Mouse (Mus musculus) testis, adult 2 months (tissue): ENCODE data around the gene Bard1. TPM values are rescaled to one million over a fixed set of nuclear protein-coding genes. Genes with fewer than 3 reads are reported as not detected.

Experiments used
- H3K27ac ChIP-seq: fragments of 200-500 bp; 2 replicates; pipeline ENCODE4 v1.5.1; 2012; ENCODE audit warnings: low read depth, low read length; ENCODE audit not compliant: control insufficient read depth, insufficient read depth
- H3K27me3 ChIP-seq: fragments of 200-500 bp; 2 replicates; pipeline ENCODE4 v1.6.1; 2012; ENCODE audit warnings: mild to moderate bottlenecking, low read length, moderate library complexity; ENCODE audit not compliant: control insufficient read depth, insufficient read depth
- H3K36me3 ChIP-seq: fragments of 200-500 bp; 2 replicates; pipeline ENCODE4 v1.6.1; 2012; ENCODE audit warnings: mild to moderate bottlenecking, low read length; ENCODE audit not compliant: control insufficient read depth, insufficient read depth
- H3K4me1 ChIP-seq: fragments of 200-500 bp; 2 replicates; pipeline ENCODE4 v1.6.1; 2012; ENCODE audit warnings: low read length; ENCODE audit not compliant: control insufficient read depth, insufficient read depth
- H3K4me3 ChIP-seq: fragments of 200-500 bp; 2 replicates; pipeline ENCODE4 v1.5.1; 2012; ENCODE audit warnings: low read depth, mild to moderate bottlenecking, low read length, moderate library complexity, mixed read lengths; ENCODE audit not compliant: control insufficient read depth
- CTCF ChIP-seq: fragments of 200-500 bp; IDR thresholded peaks from 2 replicates; pipeline ENCODE4 v1.5.1; 2012; ENCODE audit warnings: low read depth, mild to moderate bottlenecking, inconsistent platforms, low read length, moderate library complexity; ENCODE audit not compliant: control insufficient read depth, insufficient read depth, insufficient replicate concordance
- POLR2A ChIP-seq: fragments of 200-500 bp; IDR thresholded peaks from 2 replicates; pipeline ENCODE4 v1.6.1; 2012; ENCODE audit warnings: low read depth, mild to moderate bottlenecking, inconsistent platforms, low read length, moderate library complexity; ENCODE audit not compliant: control insufficient read depth
- polyA plus RNA-seq: library from polyadenylated mRNA; depleted of rRNA; stranded (reverse); fragments of >200 nt; gene quantifications from 2 replicates; pipeline ENCODE4 v1.2.3, GENCODE M21; 2012

Gene Bard1
- polyA plus RNA-seq, 1 experiment: 5.3 TPM

GRCm38 (mm10) chr1:71005998-71006397 lies 96.9 kb downstream of the Bard1 start:
- Histone ChIP-seq H3K27me3 (no peaks in the 10 kb centered on the region), H3K27ac (no peak overlapping the region), H3K4me1 (no peaks in the 10 kb centered on the region), H3K36me3 (no peaks in the 10 kb centered on the region), H3K4me3 (no peak overlapping the region)
- TF ChIP-seq POLR2A (no peak), CTCF (no peak)

GRCm38 (mm10) chr1:71004177-71004576 lies 98.8 kb downstream of the Bard1 start:
- no peaks in the 10 kb centered on the region for H3K4me1 ChIP-seq
- H3K36me3 ChIP-seq: no peaks in the 10 kb centered on the region
- H3K27ac ChIP-seq: no peak overlapping the region
- no peaks in the 10 kb centered on the region for H3K27me3 ChIP-seq
- TF ChIP-seq POLR2A: no peak
- no peak for TF ChIP-seq CTCF
- no peak overlapping the region for H3K4me3 ChIP-seq

GRCm38 (mm10) chr1:71003741-71004140 lies 99.2 kb downstream of the Bard1 start:
- Histone ChIP-seq H3K27me3 (no peaks in the 10 kb centered on the region), H3K36me3 (no peaks in the 10 kb centered on the region), H3K4me3 (no peak overlapping the region), H3K4me1 (no peaks in the 10 kb centered on the region), H3K27ac (no peak overlapping the region)
- no peak for TF ChIP-seq CTCF
- no peak for TF ChIP-seq POLR2A

DNA sequence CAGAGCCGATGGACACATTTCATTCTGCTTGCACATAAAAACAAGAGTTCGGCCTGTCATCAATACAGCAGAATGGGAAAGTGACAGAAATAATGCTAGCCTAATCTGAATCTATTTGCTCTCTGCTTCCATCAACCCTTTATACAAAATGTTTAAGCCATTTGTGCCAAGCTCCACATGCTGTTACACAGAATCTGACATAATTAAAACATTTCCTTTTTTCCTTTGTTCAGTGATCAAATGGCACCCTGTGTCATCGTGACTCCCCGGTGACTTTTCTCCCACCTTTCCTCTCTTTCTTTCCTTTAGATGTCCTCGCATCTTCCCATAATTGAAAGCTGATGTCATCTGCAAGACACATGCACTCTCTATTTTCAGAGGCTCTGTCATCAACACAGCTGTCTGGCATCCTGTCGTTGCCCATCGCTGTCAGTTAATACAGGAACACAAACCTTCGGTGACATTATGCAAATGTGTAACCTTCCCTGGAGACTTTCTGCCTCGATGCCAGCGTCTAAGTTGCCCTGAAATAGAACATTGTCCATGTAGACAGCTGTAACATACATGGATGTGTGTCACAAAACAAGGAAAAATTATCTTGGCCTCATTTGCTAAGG lies 105.5 kb downstream of the Bard1 start:
- TF ChIP-seq CTCF (no peak), POLR2A (no peak)

DNA sequence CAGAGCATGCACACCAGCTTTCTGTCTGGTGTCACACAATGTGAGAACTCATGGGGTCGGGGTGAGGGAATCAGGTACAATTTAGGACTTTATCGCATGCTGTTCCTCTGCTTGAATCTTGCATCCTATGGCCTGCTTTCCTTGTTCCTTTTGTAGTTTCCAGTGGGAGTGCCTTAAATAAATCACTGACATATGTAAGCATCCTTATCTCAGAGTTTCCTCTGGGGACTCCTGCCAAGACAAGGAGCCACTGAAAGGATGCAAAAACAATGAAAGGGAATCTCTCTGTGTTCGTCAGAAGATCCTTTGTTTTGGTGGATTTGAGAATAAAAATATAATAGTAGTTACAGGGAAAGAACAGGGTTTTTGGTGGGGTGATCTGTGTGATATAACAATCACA lies 106.2 kb downstream of the Bard1 start:
- Histone ChIP-seq H3K4me3 (no peak overlapping the region), H3K36me3 (no peaks in the 10 kb centered on the region), H3K27me3 (no peaks in the 10 kb centered on the region), H3K27ac (no peak overlapping the region), H3K4me1 (no peaks in the 10 kb centered on the region)
- TF ChIP-seq CTCF (no peak), POLR2A (no peak)

More for the DNA sequence above, 105.5 kb downstream of the Bard1 start:
- Histone ChIP-seq H3K36me3 (no peaks in the 10 kb centered on the region), H3K4me3 (no peak overlapping the region), H3K27ac (no peak overlapping the region), H3K4me1 (no peaks in the 10 kb centered on the region), H3K27me3 (no peaks in the 10 kb centered on the region)
